Mouse (Mus musculus) ES-Bruce4 (cell line): ENCODE results near the gene Ascl4.

Experiments used
- CTCF ChIP-seq: IDR thresholded peaks from one replicate; pipeline ENCODE4 v1.8.1; 2011; ENCODE audit warnings: low read depth, low read length
- EP300 ChIP-seq: IDR thresholded peaks from 2 replicates; pipeline ENCODE4 v1.6.1; 2011; ENCODE audit warnings: low read depth, low read length; ENCODE audit not compliant: insufficient read depth
- POLR2A ChIP-seq: IDR thresholded peaks from one replicate; pipeline ENCODE4 v1.8.1; 2011; ENCODE audit warnings: low read length; ENCODE audit not compliant: insufficient read depth

DNA sequence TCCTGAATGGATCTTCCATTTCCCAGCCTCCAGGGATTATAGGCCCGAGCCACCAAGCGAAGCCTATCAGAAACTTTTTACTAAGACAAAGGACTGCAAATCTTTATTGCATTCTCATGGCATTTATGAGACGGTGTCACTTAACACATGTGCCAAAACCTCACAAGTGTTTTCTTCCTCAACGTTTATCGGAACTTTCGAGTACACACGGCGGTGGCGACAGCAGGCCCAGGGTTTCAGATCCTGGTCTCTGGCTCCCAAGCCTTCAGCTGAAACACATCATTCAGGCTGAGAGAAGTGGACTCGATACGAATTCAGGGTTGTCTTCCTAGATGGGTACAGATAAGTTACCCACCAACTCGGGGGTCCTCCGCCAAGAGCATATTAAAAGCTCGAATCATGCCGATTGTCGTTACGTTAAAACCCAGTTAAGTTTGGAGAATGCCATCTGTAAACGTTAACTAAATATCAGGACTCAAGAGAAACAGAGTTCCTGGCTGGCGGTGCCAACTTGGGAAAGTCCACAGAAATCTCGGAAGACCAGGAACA, 29.5 kb downstream of the Ascl4 start:
- no peak for TF ChIP-seq POLR2A
- TF ChIP-seq CTCF, result no peak
- TF ChIP-seq EP300, result no peak
